Mouse (Mus musculus): ENCODE measurements around the gene Mlx.

Mlx gene

DNA sequence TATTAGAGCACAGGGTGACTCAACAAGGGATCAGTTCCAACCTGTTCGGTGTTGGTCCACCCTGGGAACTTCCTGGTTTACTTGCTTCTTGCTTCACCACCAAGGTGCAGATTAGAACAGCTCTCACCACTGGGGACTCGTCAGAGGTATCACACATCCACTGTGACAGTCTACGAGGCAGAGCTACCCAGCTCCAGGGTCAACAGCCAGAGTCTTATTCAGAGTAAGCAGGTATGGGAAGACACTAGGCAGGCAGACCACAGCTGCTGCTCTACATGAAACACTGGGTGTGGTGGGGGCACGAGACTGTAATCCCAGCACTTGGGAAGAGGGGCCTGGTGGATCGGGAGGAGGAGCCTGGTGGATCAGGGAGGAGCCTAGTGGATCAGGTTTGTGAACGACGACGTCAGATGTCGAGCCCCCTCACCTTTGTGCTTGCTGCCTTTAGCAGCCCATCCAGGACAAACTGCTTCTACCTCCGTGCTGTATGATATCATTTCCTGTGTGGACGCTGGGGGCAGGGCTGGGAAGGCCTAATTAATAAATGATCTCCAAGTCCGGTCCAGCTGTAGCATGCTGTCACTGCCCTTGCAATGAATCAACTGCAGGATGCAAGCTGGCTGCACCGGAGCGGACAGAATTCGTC, 51.6 kb downstream of the Mlx start:
- DNase-seq (ENCODE audit: low spot score in 2 of 2) = no peak

DNA sequence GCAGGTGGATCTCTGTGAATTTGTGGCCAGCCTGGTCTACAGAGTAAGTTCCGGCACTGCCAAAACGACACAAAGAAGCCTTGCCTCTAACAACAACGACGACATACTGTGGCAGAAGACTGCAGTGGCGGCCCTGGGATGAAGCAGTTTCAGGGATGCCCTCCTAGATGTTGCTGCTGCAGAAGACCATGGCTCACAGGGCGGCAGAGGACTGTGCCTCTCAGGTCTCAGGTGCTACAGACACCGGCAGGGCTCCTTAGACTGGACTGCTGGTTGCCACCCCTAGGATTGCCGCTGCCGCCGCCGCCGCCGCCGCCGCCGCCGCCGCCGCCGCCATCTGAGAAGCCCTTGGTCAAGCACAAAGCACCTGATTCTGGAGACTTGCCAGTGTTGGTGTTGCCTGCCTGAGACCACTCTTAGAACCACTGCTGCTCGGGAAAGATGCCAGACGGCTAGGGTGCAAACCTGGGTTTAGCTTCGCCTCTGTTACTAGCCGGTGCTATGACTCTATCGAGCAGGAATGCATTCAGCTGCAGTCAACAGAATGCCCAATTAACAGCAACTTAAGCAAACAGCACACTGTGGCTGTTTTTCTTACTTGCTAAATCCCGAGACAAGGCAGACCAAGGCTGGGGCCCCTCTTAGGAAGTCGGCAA, 53.2 kb downstream of the Mlx start:
- peak in 1 of 2 experiments; percentile 43 for DNase-seq (ENCODE audit: low spot score in 2 of 2)

DNA sequence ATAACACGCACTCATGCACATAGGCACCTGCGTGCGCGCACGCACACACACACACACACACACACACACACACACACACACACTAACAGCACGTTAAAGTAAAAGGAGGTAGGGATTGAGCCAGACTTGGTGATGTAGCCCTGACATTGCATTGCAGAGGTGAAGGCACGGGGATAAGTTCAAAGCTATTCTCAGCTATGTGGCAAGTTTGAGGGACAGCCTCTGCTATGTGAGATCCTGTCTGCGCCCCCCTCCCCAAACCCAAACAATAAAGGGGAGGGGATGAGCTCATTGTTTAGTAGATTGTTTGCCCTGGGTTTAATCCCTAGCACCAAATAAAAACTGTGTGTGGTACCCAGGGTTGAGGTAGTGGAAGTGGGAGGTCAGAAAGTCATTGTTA, 54.0 kb downstream of the Mlx start:
- no peak for DNase-seq (ENCODE audit: low spot score in 2 of 2)

Measured in right cerebral cortex, postnatal 10 days (tissue).